7 mouse cellular contexts compared by ENCODE assay signal in genomic region chrX:20364391-20365365, GRCm38 (mm10). TPM values are rescaled to one million over a fixed set of nuclear protein-coding genes. Genes with fewer than 3 reads are reported as not detected.
DNase-seq lines count a peak whose midpoint lies in the region; ATAC-seq lines count a peak whose summit lies in the region.

TSS of gene Rp2 (plus strand) at chrX:20364481.

- peak within 1 kb of the TSS; percentile 75 for H3K9ac ChIP-seq in intestine, embryonic 16.5 days (ENCODE audit: low read depth, low read length)
- H3K9ac ChIP-seq in midbrain, embryonic 11.5 days (ENCODE audit: low read length): peak within 1 kb of the TSS; percentile 74

- intact Hi-C loops in gastrocnemius, postnatal 36 days (cut with DNase I): no loop called here
- intact Hi-C loops in left cerebral cortex, postnatal 36 days (cut with DNase I): loop anchor here (10.0 kb wide), 1 partner anchor 60 kb away; the partner anchor contains the start of gene Jade3

- no peaks in the 10 kb centered on the region for H3K9me3 ChIP-seq in intestine, embryonic 16.5 days (ENCODE audit: control insufficient read depth, low read length)
- H3K9me3 ChIP-seq in midbrain, embryonic 11.5 days (ENCODE audit: control insufficient read depth, low read length): no peaks in the 10 kb centered on the region

- H3K27me3 ChIP-seq in intestine, embryonic 16.5 days (replicated peaks; ENCODE audit: control insufficient read depth, insufficient read depth, low read length): no peaks in the 10 kb centered on the region
- H3K27me3 ChIP-seq in midbrain, embryonic 11.5 days (ENCODE audit: control insufficient read depth, insufficient read depth, low read length): no peaks in the 10 kb centered on the region

- H3K27ac ChIP-seq in intestine, embryonic 16.5 days (ENCODE audit: low read length): peak within 1 kb of the TSS; percentile 43
- H3K27ac ChIP-seq in midbrain, embryonic 11.5 days (ENCODE audit: low read depth, low read length): no peak within 1 kb of the TSS

- no peaks in the 10 kb centered on the region for H3K36me3 ChIP-seq in intestine, embryonic 16.5 days (ENCODE audit: control insufficient read depth, insufficient read depth, low read length)
- H3K36me3 ChIP-seq in midbrain, embryonic 11.5 days (ENCODE audit: control insufficient read depth, insufficient read depth, low read length): no peaks in the 10 kb centered on the region

- 12% methylated on average over 35 of the region's 35 CpGs for WGBS in intestine, embryonic 16.5 days
- WGBS in midbrain, embryonic 11.5 days: 17% methylated on average over 35 of the region's 35 CpGs

- H3K4me1 ChIP-seq in intestine, embryonic 16.5 days (ENCODE audit: control insufficient read depth, insufficient read depth, low read length): no peaks in the 10 kb centered on the region
- H3K4me1 ChIP-seq in midbrain, embryonic 11.5 days (ENCODE audit: control insufficient read depth, insufficient read depth, low read length): no peaks in the 10 kb centered on the region

- H3K4me3 ChIP-seq in intestine, embryonic 16.5 days (ENCODE audit: low read length): peak within 1 kb of the TSS; percentile 63
- peak within 1 kb of the TSS; percentile 61 for H3K4me3 ChIP-seq in midbrain, embryonic 11.5 days (ENCODE audit: low read depth, low read length)

- H3K4me2 ChIP-seq in intestine, embryonic 16.5 days (ENCODE audit: low read depth, low read length): peak within 1 kb of the TSS; percentile 32
- H3K4me2 ChIP-seq in midbrain, embryonic 11.5 days: peak within 1 kb of the TSS; percentile 48

- peak; percentile 100 for ATAC-seq in intestine, embryonic 16.5 days
- peak; percentile 100 for ATAC-seq in midbrain, embryonic 11.5 days (ENCODE audit: low FRiP score)

- peak; percentile 89 for DNase-seq in adrenal gland, adult 2 months
- peak; percentile 56 for DNase-seq in embryo, embryonic 11.5 days (ENCODE audit: low read depth, low spot score)
- peak; percentile 52 to 64 for DNase-seq in gastrocnemius, postnatal 36 days
- DNase-seq in left cerebral cortex, postnatal 36 days (ENCODE audit: low spot score in 2 of 2): peak; percentile 71 to 73
- DNase-seq in midbrain, embryonic 11.5 days (ENCODE audit: low spot score, missing footprints): peak; percentile 93
- peak; percentile 78 for DNase-seq in skeletal muscle tissue, adult 2 months (ENCODE audit: low read depth, low spot score)

RNA-seq across cellular contexts. Expression of gene Rp2, which starts in this region (rescaled TPM):
- 10 to 100 TPM in 1 of 2 experiments, 1 to 10 TPM in 1; 9.9 to 19.1 TPM for total RNA-seq in adrenal gland, adult 2 months (2021)
- 1.3 and 3.8 TPM in 2 replicates for polyA plus RNA-seq in adrenal gland, adult 2 months (2012; rRNA removed)
- total RNA-seq in gastrocnemius, postnatal 36 days (2021): 1 to 10 TPM; 5.8 to 5.9 TPM
- 16.8 and 17.2 TPM in 2 replicates for polyA plus RNA-seq in intestine, embryonic 16.5 days (2015; fragmentation: Nextera tagmentation; extraction: Ambion mirVana)
- total RNA-seq in left cerebral cortex, postnatal 36 days (2021): 10 to 100 TPM; 14.8 to 16.6 TPM
- polyA plus RNA-seq in midbrain, embryonic 11.5 days (2014; fragmentation: Nextera tagmentation; extraction: Ambion mirVana): 21.7 and 25.7 TPM in 2 replicates
